Mouse (Mus musculus) midbrain, postnatal 0 days (tissue): ENCODE results near the gene Gm21994. TPM values are rescaled to one million over a fixed set of nuclear protein-coding genes. Genes with fewer than 3 reads are reported as not detected.
"Not testable (repeated sequence)": the region's sequence is repeated elsewhere in the genome, so short reads cannot be mapped to it uniquely, and the experiment has no call there.

ENCODE experiments used
- ATAC-seq: fragments of 200-750 bp; cut with Nextera tagmentation; 2 replicates; pipeline ENCODE4 v1.8.0; 2017; ENCODE audit warnings: moderate number of reproducible peaks, mild to moderate bottlenecking, moderate TSS enrichment, moderate library complexity; ENCODE audit not compliant: low FRiP score
- DNase-seq: peaks from one replicate; pipeline ENCODE4 v3.0.0-alpha.2; 2015; ENCODE audit warnings: low spot score
- H3K27ac ChIP-seq: fragments of 300-500 bp; sonication (generic); 2 replicates; pipeline ENCODE4 v1.5.1; 2014; ENCODE audit warnings: low read depth, mild to moderate bottlenecking, low read length, mixed read lengths
- H3K27me3 ChIP-seq: fragments of 300-500 bp; sonication (generic); 2 replicates; pipeline ENCODE4 v1.6.1; 2014; ENCODE audit warnings: low read length, control low read depth, mixed read lengths; ENCODE audit not compliant: insufficient read depth
- H3K36me3 ChIP-seq: fragments of 300-500 bp; sonication (generic); 2 replicates; pipeline ENCODE4 v1.6.1; 2014; ENCODE audit warnings: low read length, control low read depth, mixed read lengths; ENCODE audit not compliant: insufficient read depth
- H3K4me1 ChIP-seq: fragments of 300-500 bp; sonication (generic); 2 replicates; pipeline ENCODE4 v1.6.1; 2014; ENCODE audit warnings: mild to moderate bottlenecking, control low read depth, antibody characterized with exemption, low read length, mixed read lengths; ENCODE audit not compliant: insufficient read depth
- H3K4me2 ChIP-seq: fragments of 300-500 bp; sonication (generic); 2 replicates; pipeline ENCODE4 v1.6.1; 2014; ENCODE audit warnings: low read depth, mild to moderate bottlenecking, low read length, mixed read lengths; ENCODE audit not compliant: poor library complexity, severe bottlenecking
- H3K4me3 ChIP-seq: fragments of 300-500 bp; sonication (generic); 2 replicates; pipeline ENCODE4 v1.5.1; 2014; ENCODE audit warnings: low read depth, mild to moderate bottlenecking, low read length, moderate library complexity
- H3K9ac ChIP-seq: fragments of 300-500 bp; sonication (generic); replicated peaks from 2 replicates; pipeline ENCODE4 v1.6.1; 2014; ENCODE audit warnings: mild to moderate bottlenecking, low read length, moderate library complexity, mixed read lengths; ENCODE audit not compliant: poor library complexity, severe bottlenecking
- H3K9me3 ChIP-seq: fragments of 300-500 bp; sonication (generic); 2 replicates; pipeline ENCODE4 v1.6.1; 2016; ENCODE audit warnings: low read length, control low read depth
- CTCF ChIP-seq: IDR thresholded peaks from 2 replicates; pipeline ENCODE4 v1.5.1; 2016; ENCODE audit warnings: antibody characterized with exemption, mild to moderate bottlenecking
- WGBS: fragments of 180-500 bp; shearing (Covaris S2); extraction: QIAGEN DNeasy Blood & Tissue Kit; methylation state at CpG from one replicate; pipeline ENCODE4 v1.1.7; 2014; 5-methylcytosine and 5-hydroxymethylcytosine counted together
- polyA plus RNA-seq: library from polyadenylated mRNA; unstranded; fragments of >200 nt; fragmentation: Nextera tagmentation; extraction: Ambion mirVana; gene quantifications from 2 replicates; pipeline ENCODE4 v1.2.1, GENCODE M21; 2015
- total RNA-seq: library from RNA; depleted of rRNA; stranded (reverse); fragments of >200 nt; gene quantifications from 2 replicates; pipeline ENCODE4 v1.2.3, GENCODE M21; 2014; rRNA removed

Gm21994 gene
- total RNA-seq (1.3 and 1.5 TPM in 2 replicates), polyA plus RNA-seq (2.8 and 3.0 TPM in 2 replicates)

DNA sequence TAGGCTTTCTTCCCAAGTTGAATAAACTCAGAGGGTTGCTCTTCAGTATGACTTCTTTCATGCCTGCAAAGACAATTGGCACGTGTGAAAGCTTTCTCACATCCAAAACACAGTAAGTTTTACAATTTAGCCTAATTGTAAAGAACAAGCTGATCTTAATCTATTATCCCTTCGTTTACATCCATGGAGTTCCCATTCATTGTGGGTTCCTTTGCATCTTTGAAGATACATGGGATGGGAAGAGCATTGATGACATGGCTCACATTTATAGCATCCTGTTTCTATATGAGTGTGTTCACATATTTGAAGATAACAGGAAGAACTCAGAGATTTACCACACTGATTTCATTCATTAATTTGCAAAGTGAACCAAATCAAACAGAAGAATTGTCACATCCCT is at the start of gene Gm21994:
Gene Gm21994, minus strand, starts transcription at position 101 of the 400 bp plus-strand sequence.
- H3K4me1 ChIP-seq, H3K9ac ChIP-seq, ATAC-seq, H3K4me3 ChIP-seq, H3K27ac ChIP-seq, H3K36me3 ChIP-seq, H3K4me2 ChIP-seq, DNase-seq, H3K9me3 ChIP-seq, H3K27me3 ChIP-seq: not testable (repeated sequence)
- WGBS, result 57% methylated on average over 2 of the region's 2 CpGs

GRCm38 (mm10) chr2:150299096-150299495 is 43.7 kb upstream of the Gm21994 start:
- no peak overlapping the region for H3K4me3 ChIP-seq
- TF ChIP-seq CTCF, result no peak
- H3K9me3 ChIP-seq, result 0 out of 2 replicates have a peak, but pooled peaks cover 7% of the 10 kb centered on the region
- H3K4me1 ChIP-seq, result no peaks in the 10 kb centered on the region
- H3K4me2 ChIP-seq, result no peak overlapping the region
- no peak overlapping the region for H3K9ac ChIP-seq
- ATAC-seq (no peak), DNase-seq (no peak)
- H3K36me3 ChIP-seq, result no peaks in the 10 kb centered on the region
- H3K27me3 ChIP-seq, result no peaks in the 10 kb centered on the region
- WGBS, result 51% methylated on average over 1 of the region's 1 CpGs
- H3K27ac ChIP-seq, result no peak overlapping the region

GRCm38 (mm10) chr2:150293669-150294068 is 38.3 kb upstream of the Gm21994 start:
- no peaks in the 10 kb centered on the region for H3K27me3 ChIP-seq
- no peak overlapping the region for H3K4me3 ChIP-seq
- no peaks in the 10 kb centered on the region for H3K9me3 ChIP-seq
- no peak for TF ChIP-seq CTCF
- DNase-seq (no peak), ATAC-seq (no peak)
- H3K27ac ChIP-seq, result no peak overlapping the region
- no peak overlapping the region for H3K9ac ChIP-seq
- H3K4me2 ChIP-seq, result no peak overlapping the region
- H3K4me1 ChIP-seq, result no peaks in the 10 kb centered on the region
- 90% methylated on average over 6 of the region's 6 CpGs for WGBS
- no peaks in the 10 kb centered on the region for H3K36me3 ChIP-seq

DNA sequence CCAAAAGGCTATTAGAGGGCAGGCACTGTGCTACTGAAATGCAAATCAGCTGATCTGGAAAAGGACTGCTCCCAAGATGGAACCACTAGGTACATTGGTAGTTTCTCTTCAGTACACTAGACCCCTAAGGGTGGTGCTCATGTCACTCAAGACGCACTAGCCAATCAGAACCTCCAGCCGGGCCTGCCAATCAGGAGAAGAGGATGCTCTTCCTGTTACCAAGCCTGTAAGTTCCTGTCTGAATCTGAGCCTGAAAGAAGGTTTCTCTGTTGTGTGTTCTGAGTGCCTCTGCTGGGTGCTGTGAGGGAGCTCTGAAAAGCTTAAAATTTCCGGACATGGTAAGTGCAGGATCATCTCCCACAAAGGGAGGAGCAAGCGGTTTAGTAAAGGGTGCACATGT is 1.9 kb upstream of the Gm21994 start, which contains the start of gene Gm14124:
Gene Gm14124, plus strand, starts transcription at position 227 of the 400 bp plus-strand sequence.
- ATAC-seq, result not testable (repeated sequence)

DNA sequence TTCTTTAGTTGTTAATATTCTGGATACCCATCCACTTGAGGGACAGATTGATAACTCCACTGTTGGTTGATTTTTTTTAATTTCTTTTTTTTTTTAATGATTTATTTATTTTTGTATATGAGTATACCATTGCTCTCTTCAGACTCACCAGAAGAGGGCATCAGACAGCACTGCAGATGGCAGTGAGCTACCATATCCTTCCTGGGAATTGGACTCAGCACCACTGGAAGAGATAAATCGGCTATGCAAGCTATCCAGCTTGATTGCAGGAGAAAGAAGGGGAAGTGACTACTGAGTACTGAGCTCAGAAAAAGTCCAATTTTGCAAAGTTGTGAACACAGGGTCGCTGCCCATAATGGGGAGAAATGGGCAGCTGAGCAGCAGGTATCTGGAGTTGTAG is 1.5 kb upstream of the Gm21994 start:
- not testable (repeated sequence) for H3K4me1 ChIP-seq, H3K9ac ChIP-seq, H3K4me3 ChIP-seq, H3K4me2 ChIP-seq, H3K27me3 ChIP-seq, H3K9me3 ChIP-seq, H3K27ac ChIP-seq, ATAC-seq, DNase-seq, H3K36me3 ChIP-seq
- WGBS, result 70% methylated on average over 2 of the region's 2 CpGs

More for the DNA sequence above, 1.9 kb upstream of the Gm21994 start, which contains the start of gene Gm14124:
- H3K36me3 ChIP-seq, H3K4me1 ChIP-seq, H3K9me3 ChIP-seq, H3K27ac ChIP-seq, H3K4me3 ChIP-seq, DNase-seq, H3K9ac ChIP-seq, H3K4me2 ChIP-seq, H3K27me3 ChIP-seq: not testable (repeated sequence)
- WGBS, result 85% methylated on average over 4 of the region's 4 CpGs

- no peak overlapping the region for H3K4me2 ChIP-seq
- DNase-seq (no peak), ATAC-seq (no peak)
- no peak overlapping the region for H3K27ac ChIP-seq
- no peak overlapping the region for H3K9ac ChIP-seq
- H3K36me3 ChIP-seq, result no peaks in the 10 kb centered on the region
- H3K4me3 ChIP-seq, result no peak overlapping the region
- TF ChIP-seq CTCF, result no peak
- no peaks in the 10 kb centered on the region for H3K4me1 ChIP-seq
- H3K9me3 ChIP-seq, result peaks cover 24% of the 10 kb centered on the region; the same call in 1 of the 2 replicates
- WGBS, result 91% methylated on average over 2 of the region's 2 CpGs
- no peaks in the 10 kb centered on the region for H3K27me3 ChIP-seq
Observed at GRCm38 (mm10) chr2:150243211-150243610, 12.2 kb downstream of the Gm21994 start.

GRCm38 (mm10) chr2:150223263-150223662 is 32.1 kb downstream of the Gm21994 start:
- not testable (repeated sequence) for H3K4me1 ChIP-seq, H3K27ac ChIP-seq, ATAC-seq, DNase-seq, H3K9ac ChIP-seq, H3K27me3 ChIP-seq, H3K4me2 ChIP-seq, H3K36me3 ChIP-seq, H3K4me3 ChIP-seq, H3K9me3 ChIP-seq

DNA sequence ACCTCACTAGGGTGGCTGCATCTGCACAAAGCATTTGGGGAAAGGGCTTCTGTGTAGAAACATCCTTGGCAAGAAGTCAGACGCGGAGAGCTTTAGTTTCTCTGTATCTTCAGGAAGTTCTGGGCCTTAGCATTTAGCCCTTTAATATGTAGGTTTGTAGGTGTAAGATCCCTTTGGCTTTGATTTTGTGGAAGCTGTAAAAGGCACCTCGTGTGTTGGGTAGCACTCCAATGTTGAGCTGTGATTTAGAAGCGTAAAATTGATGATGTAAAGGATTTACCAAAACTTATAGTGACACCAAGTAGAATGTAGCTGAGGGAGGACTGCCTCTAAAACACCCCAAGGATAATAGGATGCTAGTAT is 37.0 kb downstream of the Gm21994 start:
- peak overlapping the region; percentile 37 for H3K4me3 ChIP-seq
- H3K4me2 ChIP-seq, result peak overlapping the region; percentile 39; the same call in 1 of the 2 replicates
- DNase-seq (peak; percentile 1), ATAC-seq (peak; percentile 55; the same call in 1 of the 2 replicates)
- H3K36me3 ChIP-seq, H3K9ac ChIP-seq, H3K9me3 ChIP-seq, H3K4me1 ChIP-seq, H3K27me3 ChIP-seq, H3K27ac ChIP-seq: not testable (repeated sequence)
- 2% methylated on average over 2 of the region's 4 CpGs for WGBS

GRCm38 (mm10) chr2:150217600-150218362 is 37.6 kb downstream of the Gm21994 start, which contains the start of gene Zfp937:
TSS of gene Zfp937 (plus strand) at chr2:150218073.
- not testable (repeated sequence) for H3K27ac ChIP-seq, H3K9me3 ChIP-seq, H3K4me1 ChIP-seq, H3K36me3 ChIP-seq, H3K9ac ChIP-seq, H3K27me3 ChIP-seq
- DNase-seq, result peak; percentile 51
- Histone ChIP-seq H3K4me2 (peak within 1 kb of the TSS; percentile 39), H3K4me3 (peak within 1 kb of the TSS; percentile 37)
- ATAC-seq, result peak; percentile 99
- WGBS, result 1% methylated on average over 15 of the region's 15 CpGs
